Mouse (Mus musculus): ENCODE measurements at regions not wholly inside any gene's neighbourhood (a gene's known extent, or its start where the extent isn't known, plus 50 kb on each side); places are given as distances from the start of the nearest gene placed in this dataset.

GRCm38 (mm10) chr4:127482461-127482860 lies 124.5 kb upstream of the Gjb5 start:
- WGBS (ENCODE audit: insufficient replicate concordance) = 47% methylated on average over 4 of the region's 4 CpGs
- H3K4me3 ChIP-seq (ENCODE audit: low read depth, low read length) = no peak overlapping the region
- DNase-seq = no peak
- H3K9me3 ChIP-seq (ENCODE audit: low read length) = no peaks in the 10 kb centered on the region
- no peaks in the 10 kb centered on the region for H3K36me3 ChIP-seq (replicated peaks; ENCODE audit: insufficient read depth, low read length)
- H3K4me1 ChIP-seq (ENCODE audit: insufficient read depth) = no peaks in the 10 kb centered on the region
- H3K9ac ChIP-seq (replicated peaks) = no peak overlapping the region
- H3K27me3 ChIP-seq (ENCODE audit: insufficient read depth, low read length) = no peaks in the 10 kb centered on the region
- no peak for ATAC-seq
- TF ChIP-seq CTCF (IDR thresholded peaks at IDR 0.05; ENCODE audit: low read depth) = no peak
- no peak for TF ChIP-seq EP300 (IDR thresholded peaks at IDR 0.05; ENCODE audit: low read depth)
- no peak overlapping the region for H3K27ac ChIP-seq (ENCODE audit: low read depth)
- no peak overlapping the region for H3K4me2 ChIP-seq (ENCODE audit: low read depth, low read length)

DNA sequence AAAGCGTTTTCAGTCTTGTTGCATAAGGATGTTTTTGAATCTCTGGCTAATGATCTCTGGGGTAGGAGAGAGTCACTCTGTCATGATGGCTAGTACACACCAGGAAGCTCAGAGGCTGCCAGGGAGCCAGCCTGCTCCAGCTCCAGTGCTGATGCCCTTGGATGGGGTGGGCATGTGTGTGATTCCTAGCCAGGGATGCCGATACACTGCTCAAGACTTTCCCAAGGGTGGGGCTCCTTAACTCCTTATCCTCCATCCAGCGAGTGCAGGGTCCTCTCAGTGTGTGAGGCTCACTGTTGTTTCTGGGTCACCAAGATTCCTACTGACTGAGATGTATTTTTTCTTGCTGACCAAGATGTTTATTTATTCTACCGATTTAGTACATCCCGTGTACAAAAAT lies 122.4 kb upstream of the Gjb5 start:
- TF ChIP-seq CTCF (IDR thresholded peaks at IDR 0.05; ENCODE audit: low read depth) (no peak), EP300 (IDR thresholded peaks at IDR 0.05; ENCODE audit: low read depth) (no peak)
- H3K4me2 ChIP-seq (ENCODE audit: low read depth, low read length) = no peak overlapping the region
- ATAC-seq = no peak

GRCm38 (mm10) chr4:127469877-127470276 lies 111.9 kb upstream of the Gjb5 start:
- Histone ChIP-seq H3K4me2 (ENCODE audit: low read depth, low read length) (no peak overlapping the region), H3K27ac (ENCODE audit: low read depth) (no peak overlapping the region), H3K9ac (replicated peaks) (no peak overlapping the region), H3K4me1 (ENCODE audit: insufficient read depth) (no peaks in the 10 kb centered on the region), H3K4me3 (ENCODE audit: low read depth, low read length) (no peak overlapping the region), H3K27me3 (ENCODE audit: insufficient read depth, low read length) (no peaks in the 10 kb centered on the region), H3K9me3 (ENCODE audit: low read length) (no peaks in the 10 kb centered on the region), H3K36me3 (replicated peaks; ENCODE audit: insufficient read depth, low read length) (no peaks in the 10 kb centered on the region)
- TF ChIP-seq EP300 (IDR thresholded peaks at IDR 0.05; ENCODE audit: low read depth) (no peak), CTCF (IDR thresholded peaks at IDR 0.05; ENCODE audit: low read depth) (no peak)
- DNase-seq (no peak), ATAC-seq (no peak)
- WGBS (ENCODE audit: insufficient replicate concordance) = 44% methylated on average over 7 of the region's 7 CpGs

More for the DNA sequence above, 122.4 kb upstream of the Gjb5 start:
- 69% methylated on average over 5 of the region's 5 CpGs for WGBS (ENCODE audit: insufficient replicate concordance)
- H3K4me1 ChIP-seq (ENCODE audit: insufficient read depth) = no peaks in the 10 kb centered on the region
- H3K27me3 ChIP-seq (ENCODE audit: insufficient read depth, low read length) = no peaks in the 10 kb centered on the region
- no peak overlapping the region for H3K27ac ChIP-seq (ENCODE audit: low read depth)
- H3K4me3 ChIP-seq (ENCODE audit: low read depth, low read length) = no peak overlapping the region
- H3K36me3 ChIP-seq (replicated peaks; ENCODE audit: insufficient read depth, low read length) = no peaks in the 10 kb centered on the region
- DNase-seq = no peak
- no peaks in the 10 kb centered on the region for H3K9me3 ChIP-seq (ENCODE audit: low read length)
- no peak overlapping the region for H3K9ac ChIP-seq (replicated peaks)

DNA sequence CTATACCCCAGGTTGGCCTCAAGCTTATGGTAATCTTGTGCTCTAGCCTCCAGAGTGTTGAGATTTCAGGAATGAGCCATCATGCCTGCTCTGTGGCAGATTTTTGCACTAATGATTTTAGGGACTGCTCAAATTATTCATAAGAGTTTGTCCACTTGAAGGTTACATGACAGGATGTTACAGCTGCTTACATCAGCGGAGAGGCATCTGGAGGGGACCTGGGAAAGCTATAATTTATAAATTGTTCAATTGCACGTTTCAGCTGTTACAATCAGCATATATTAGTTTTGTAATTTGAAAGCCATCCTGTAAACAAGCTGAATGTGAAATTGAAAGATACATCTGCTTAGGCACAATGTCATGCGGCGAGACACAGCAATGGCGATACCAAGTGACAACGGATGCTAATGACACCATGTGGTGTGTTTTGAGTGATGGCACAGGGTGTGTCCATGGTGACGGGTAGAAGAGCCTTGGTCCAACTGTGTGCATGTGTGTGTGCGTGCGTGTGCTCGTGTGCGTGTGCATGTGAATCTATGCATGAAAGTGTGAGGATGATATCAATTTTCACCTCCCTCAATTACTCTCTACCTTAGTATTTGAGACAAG lies 96.6 kb upstream of the Gjb5 start:
- DNase-seq (no peak), ATAC-seq (no peak)
- no peaks in the 10 kb centered on the region for H3K9me3 ChIP-seq (ENCODE audit: low read length)
- no peak overlapping the region for H3K9ac ChIP-seq (replicated peaks)
- no peaks in the 10 kb centered on the region for H3K27me3 ChIP-seq (ENCODE audit: insufficient read depth, low read length)
- TF ChIP-seq EP300 (IDR thresholded peaks at IDR 0.05; ENCODE audit: low read depth) = no peak
- no peak for TF ChIP-seq CTCF (IDR thresholded peaks at IDR 0.05; ENCODE audit: low read depth)
- no peaks in the 10 kb centered on the region for H3K36me3 ChIP-seq (replicated peaks; ENCODE audit: insufficient read depth, low read length)
- H3K4me3 ChIP-seq (ENCODE audit: low read depth, low read length) = no peak overlapping the region
- H3K4me1 ChIP-seq (ENCODE audit: insufficient read depth) = no peaks in the 10 kb centered on the region
- H3K27ac ChIP-seq (ENCODE audit: low read depth) = no peak overlapping the region
- H3K4me2 ChIP-seq (ENCODE audit: low read depth, low read length) = no peak overlapping the region
- WGBS (ENCODE audit: insufficient replicate concordance) = 88% methylated on average over 11 of the region's 11 CpGs

GRCm38 (mm10) chr4:127452081-127452480 lies 94.1 kb upstream of the Gjb5 start:
- no peak for DNase-seq
- H3K4me2 ChIP-seq (ENCODE audit: low read depth, low read length) = no peak overlapping the region
- no peak for ATAC-seq
- no peak overlapping the region for H3K4me3 ChIP-seq (ENCODE audit: low read depth, low read length)
- no peaks in the 10 kb centered on the region for H3K36me3 ChIP-seq (replicated peaks; ENCODE audit: insufficient read depth, low read length)
- no peak overlapping the region for H3K27ac ChIP-seq (ENCODE audit: low read depth)
- H3K9ac ChIP-seq (replicated peaks) = no peak overlapping the region
- TF ChIP-seq EP300 (IDR thresholded peaks at IDR 0.05; ENCODE audit: low read depth) = no peak
- no peak for TF ChIP-seq CTCF (IDR thresholded peaks at IDR 0.05; ENCODE audit: low read depth)
- H3K4me1 ChIP-seq (ENCODE audit: insufficient read depth) = no peaks in the 10 kb centered on the region
- no peaks in the 10 kb centered on the region for H3K27me3 ChIP-seq (ENCODE audit: insufficient read depth, low read length)
- 60% methylated on average over 8 of the region's 8 CpGs for WGBS (ENCODE audit: insufficient replicate concordance)
- no peaks in the 10 kb centered on the region for H3K9me3 ChIP-seq (ENCODE audit: low read length)

DNA sequence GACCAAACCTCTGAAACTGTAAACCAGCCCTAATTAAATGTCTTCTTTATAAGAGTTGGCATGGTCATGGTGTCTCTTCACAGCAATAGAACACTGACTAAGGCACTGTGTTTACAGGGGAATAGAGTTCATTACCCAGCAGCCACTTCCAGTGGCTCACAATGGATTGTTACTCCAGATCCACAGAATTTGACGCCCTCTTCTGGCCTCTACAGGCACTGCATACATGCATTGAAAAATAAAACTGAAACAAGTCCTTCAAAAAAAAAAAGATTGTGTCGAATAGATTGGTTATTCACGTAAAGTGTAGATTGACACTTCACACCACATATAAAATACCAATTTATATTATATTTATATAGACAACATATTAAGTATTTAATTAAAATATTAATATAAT lies 87.3 kb upstream of the Gjb5 start:
- Histone ChIP-seq H3K9me3 (ENCODE audit: low read length) (no peaks in the 10 kb centered on the region), H3K9ac (replicated peaks) (no peak overlapping the region), H3K4me3 (ENCODE audit: low read depth, low read length) (no peak overlapping the region), H3K27me3 (ENCODE audit: insufficient read depth, low read length) (no peaks in the 10 kb centered on the region), H3K4me2 (ENCODE audit: low read depth, low read length) (no peak overlapping the region), H3K4me1 (ENCODE audit: insufficient read depth) (no peaks in the 10 kb centered on the region), H3K36me3 (replicated peaks; ENCODE audit: insufficient read depth, low read length) (no peaks in the 10 kb centered on the region), H3K27ac (ENCODE audit: low read depth) (no peak overlapping the region)
- DNase-seq = no peak
- 57% methylated on average over 3 of the region's 3 CpGs for WGBS (ENCODE audit: insufficient replicate concordance)
- TF ChIP-seq EP300 (IDR thresholded peaks at IDR 0.05; ENCODE audit: low read depth) = no peak
- no peak for TF ChIP-seq CTCF (IDR thresholded peaks at IDR 0.05; ENCODE audit: low read depth)
- ATAC-seq = no peak

DNA sequence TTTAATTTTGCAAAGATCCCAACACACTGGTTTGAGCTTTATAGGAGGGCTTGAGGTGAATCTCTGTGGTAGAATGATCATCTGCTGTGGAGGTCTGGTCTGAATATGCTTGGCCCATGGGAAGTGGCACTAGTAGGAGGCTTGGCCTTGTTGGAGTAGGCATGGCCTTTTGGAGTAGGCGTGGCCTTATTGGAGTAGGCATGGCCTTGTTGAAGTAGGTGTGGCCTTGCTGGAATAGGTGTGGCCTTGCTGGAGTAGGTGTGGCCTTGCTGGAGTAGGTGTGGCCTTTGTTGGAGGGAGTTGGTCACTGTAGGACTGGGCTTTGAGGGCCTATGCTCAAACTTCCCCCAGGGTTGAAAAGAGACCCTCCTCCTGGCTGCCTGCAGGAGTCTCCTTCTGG lies 86.1 kb upstream of the Gjb5 start:
- H3K4me3 ChIP-seq (ENCODE audit: low read depth, low read length) = no peak overlapping the region
- TF ChIP-seq EP300 (IDR thresholded peaks at IDR 0.05; ENCODE audit: low read depth) = no peak
- no peak for TF ChIP-seq CTCF (IDR thresholded peaks at IDR 0.05; ENCODE audit: low read depth)
- H3K4me1 ChIP-seq (ENCODE audit: insufficient read depth) = no peaks in the 10 kb centered on the region
- DNase-seq (no peak), ATAC-seq (no peak)
- no peak overlapping the region for H3K9ac ChIP-seq (replicated peaks)
- no peaks in the 10 kb centered on the region for H3K9me3 ChIP-seq (ENCODE audit: low read length)
- H3K27me3 ChIP-seq (ENCODE audit: insufficient read depth, low read length) = no peaks in the 10 kb centered on the region
- H3K4me2 ChIP-seq (ENCODE audit: low read depth, low read length) = no peak overlapping the region
- H3K27ac ChIP-seq (ENCODE audit: low read depth) = no peak overlapping the region
- WGBS (ENCODE audit: insufficient replicate concordance) = 76% methylated on average over 1 of the region's 1 CpGs
- H3K36me3 ChIP-seq (replicated peaks; ENCODE audit: insufficient read depth, low read length) = no peaks in the 10 kb centered on the region
